Mouse (Mus musculus): ENCODE measurements at regions not wholly inside any gene's neighbourhood (a gene's known extent, or its start where the extent isn't known, plus 50 kb on each side); places are given as distances from the start of the nearest gene placed in this dataset.

GRCm38 (mm10) chr9:62613053-62613452 is 64.6 kb upstream of the Itga11 start:
- TF ChIP-seq POLR2A (IDR thresholded peaks at IDR 0.05; ENCODE audit: extremely low read depth, insufficient read depth, low read length): no peak
- no peak for TF ChIP-seq CTCF (IDR thresholded peaks at IDR 0.05; ENCODE audit: low read depth, low read length)
- H3K9ac ChIP-seq (ENCODE audit: low read depth, low read length): no peak overlapping the region
- no peaks in the 10 kb centered on the region for H3K36me3 ChIP-seq (ENCODE audit: control insufficient read depth, insufficient read depth, low read length)
- no peaks in the 10 kb centered on the region for H3K4me1 ChIP-seq (ENCODE audit: control insufficient read depth, insufficient read depth, low read length)
- no peak overlapping the region for H3K27ac ChIP-seq (replicated peaks; ENCODE audit: insufficient read depth, low read depth, low read length)
- H3K4me3 ChIP-seq (ENCODE audit: insufficient read depth, low read depth, low read length): no peak overlapping the region
- no peaks in the 10 kb centered on the region for H3K79me2 ChIP-seq (ENCODE audit: control insufficient read depth, insufficient read depth, low read length)
- DNase-seq (ENCODE audit: extremely low read depth, low read depth, low spot score): no peak
- WGBS: 91% methylated on average over 2 of the region's 2 CpGs
- H3K27me3 ChIP-seq (ENCODE audit: control insufficient read depth, insufficient read depth, low read length): no peaks in the 10 kb centered on the region

- Histone ChIP-seq H3K27ac (replicated peaks; ENCODE audit: insufficient read depth, low read depth, low read length) (no peak overlapping the region), H3K4me3 (ENCODE audit: insufficient read depth, low read depth, low read length) (no peak overlapping the region)
Measured at GRCm38 (mm10) chr9:62613806-62614205, 63.8 kb upstream of the Itga11 start.

GRCm38 (mm10) chr9:62614950-62615349 is 62.7 kb upstream of the Itga11 start:
- H3K9ac ChIP-seq (ENCODE audit: low read depth, low read length): no peak overlapping the region
- no peak for TF ChIP-seq POLR2A (IDR thresholded peaks at IDR 0.05; ENCODE audit: extremely low read depth, insufficient read depth, low read length)
- TF ChIP-seq CTCF (IDR thresholded peaks at IDR 0.05; ENCODE audit: low read depth, low read length): no peak

More at GRCm38 (mm10) chr9:62613806-62614205, 63.8 kb upstream of the Itga11 start:
- H3K4me1 ChIP-seq (ENCODE audit: control insufficient read depth, insufficient read depth, low read length): no peaks in the 10 kb centered on the region
- DNase-seq (ENCODE audit: extremely low read depth, low read depth, low spot score): no peak
- no peaks in the 10 kb centered on the region for H3K36me3 ChIP-seq (ENCODE audit: control insufficient read depth, insufficient read depth, low read length)
- H3K27me3 ChIP-seq (ENCODE audit: control insufficient read depth, insufficient read depth, low read length): no peaks in the 10 kb centered on the region
- H3K79me2 ChIP-seq (ENCODE audit: control insufficient read depth, insufficient read depth, low read length): no peaks in the 10 kb centered on the region
- WGBS: 89% methylated on average over 8 of the region's 8 CpGs
- no peak for TF ChIP-seq POLR2A (IDR thresholded peaks at IDR 0.05; ENCODE audit: extremely low read depth, insufficient read depth, low read length)
- no peak for TF ChIP-seq CTCF (IDR thresholded peaks at IDR 0.05; ENCODE audit: low read depth, low read length)
- no peak overlapping the region for H3K9ac ChIP-seq (ENCODE audit: low read depth, low read length)

GRCm38 (mm10) chr9:62615799-62616198 is 61.8 kb upstream of the Itga11 start:
- TF ChIP-seq CTCF (IDR thresholded peaks at IDR 0.05; ENCODE audit: low read depth, low read length) (no peak), POLR2A (IDR thresholded peaks at IDR 0.05; ENCODE audit: extremely low read depth, insufficient read depth, low read length) (no peak)
- Histone ChIP-seq H3K4me3 (ENCODE audit: insufficient read depth, low read depth, low read length) (no peak overlapping the region), H3K9ac (ENCODE audit: low read depth, low read length) (no peak overlapping the region), H3K4me1 (ENCODE audit: control insufficient read depth, insufficient read depth, low read length) (no peaks in the 10 kb centered on the region), H3K27me3 (ENCODE audit: control insufficient read depth, insufficient read depth, low read length) (no peaks in the 10 kb centered on the region), H3K36me3 (ENCODE audit: control insufficient read depth, insufficient read depth, low read length) (no peaks in the 10 kb centered on the region), H3K79me2 (ENCODE audit: control insufficient read depth, insufficient read depth, low read length) (no peaks in the 10 kb centered on the region), H3K27ac (replicated peaks; ENCODE audit: insufficient read depth, low read depth, low read length) (no peak overlapping the region)
- 78% methylated on average over 1 of the region's 1 CpGs for WGBS
- DNase-seq (ENCODE audit: extremely low read depth, low read depth, low spot score): no peak

More at GRCm38 (mm10) chr9:62614950-62615349, 62.7 kb upstream of the Itga11 start:
- no peak overlapping the region for H3K27ac ChIP-seq (replicated peaks; ENCODE audit: insufficient read depth, low read depth, low read length)
- DNase-seq (ENCODE audit: extremely low read depth, low read depth, low spot score): no peak
- no peaks in the 10 kb centered on the region for H3K36me3 ChIP-seq (ENCODE audit: control insufficient read depth, insufficient read depth, low read length)
- no peaks in the 10 kb centered on the region for H3K4me1 ChIP-seq (ENCODE audit: control insufficient read depth, insufficient read depth, low read length)
- no peak overlapping the region for H3K4me3 ChIP-seq (ENCODE audit: insufficient read depth, low read depth, low read length)
- no peaks in the 10 kb centered on the region for H3K27me3 ChIP-seq (ENCODE audit: control insufficient read depth, insufficient read depth, low read length)
- WGBS: 61% methylated on average over 4 of the region's 4 CpGs
- no peaks in the 10 kb centered on the region for H3K79me2 ChIP-seq (ENCODE audit: control insufficient read depth, insufficient read depth, low read length)

- WGBS: 100% methylated on average over 1 of the region's 1 CpGs
- Histone ChIP-seq H3K79me2 (ENCODE audit: control insufficient read depth, insufficient read depth, low read length) (no peaks in the 10 kb centered on the region), H3K27me3 (ENCODE audit: control insufficient read depth, insufficient read depth, low read length) (no peaks in the 10 kb centered on the region), H3K36me3 (ENCODE audit: control insufficient read depth, insufficient read depth, low read length) (no peaks in the 10 kb centered on the region), H3K9ac (ENCODE audit: low read depth, low read length) (no peak overlapping the region), H3K27ac (replicated peaks; ENCODE audit: insufficient read depth, low read depth, low read length) (no peak overlapping the region), H3K4me3 (ENCODE audit: insufficient read depth, low read depth, low read length) (no peak overlapping the region), H3K4me1 (ENCODE audit: control insufficient read depth, insufficient read depth, low read length) (no peaks in the 10 kb centered on the region)
- TF ChIP-seq CTCF (IDR thresholded peaks at IDR 0.05; ENCODE audit: low read depth, low read length): no peak
- no peak for TF ChIP-seq POLR2A (IDR thresholded peaks at IDR 0.05; ENCODE audit: extremely low read depth, insufficient read depth, low read length)
- no peak for DNase-seq (ENCODE audit: extremely low read depth, low read depth, low spot score)
Measured at GRCm38 (mm10) chr9:62618994-62619393, 58.6 kb upstream of the Itga11 start.

GRCm38 (mm10) chr9:62620901-62621445 is 56.7 kb upstream of the Itga11 start:
- no peak for DNase-seq (ENCODE audit: extremely low read depth, low read depth, low spot score)
- H3K4me1 ChIP-seq (ENCODE audit: control insufficient read depth, insufficient read depth, low read length): no peaks in the 10 kb centered on the region
- H3K79me2 ChIP-seq (ENCODE audit: control insufficient read depth, insufficient read depth, low read length): no peaks in the 10 kb centered on the region
- H3K27me3 ChIP-seq (ENCODE audit: control insufficient read depth, insufficient read depth, low read length): no peaks in the 10 kb centered on the region
- TF ChIP-seq CTCF (IDR thresholded peaks at IDR 0.05; ENCODE audit: low read depth, low read length): no peak
- no peak for TF ChIP-seq POLR2A (IDR thresholded peaks at IDR 0.05; ENCODE audit: extremely low read depth, insufficient read depth, low read length)
- no peak overlapping the region for H3K9ac ChIP-seq (ENCODE audit: low read depth, low read length)
- no peaks in the 10 kb centered on the region for H3K36me3 ChIP-seq (ENCODE audit: control insufficient read depth, insufficient read depth, low read length)
- H3K4me3 ChIP-seq (ENCODE audit: insufficient read depth, low read depth, low read length): no peak overlapping the region
- H3K27ac ChIP-seq (replicated peaks; ENCODE audit: insufficient read depth, low read depth, low read length): no peak overlapping the region
- 66% methylated on average over 9 of the region's 9 CpGs for whole genome bisulfite sequencing

All from liver, adult 2 months (tissue).